Mouse (Mus musculus): ENCODE measurements around the gene Bace1. TPM values are rescaled to one million over a fixed set of nuclear protein-coding genes. Genes with fewer than 3 reads are reported as not detected.

Bace1 gene
- polyA plus RNA-seq, 1 experiment from 2014 or later = 30.7 TPM

GRCm38 (mm10) chr9:45827663-45828290 is 10.6 kb upstream of the Bace1 start:
- H3K27me3 ChIP-seq (ENCODE audit: control insufficient read depth, insufficient read depth, low read length) = no peaks in the 10 kb centered on the region
- 6% methylated on average over 20 of the region's 23 CpGs for WGBS
- H3K4me3 ChIP-seq (ENCODE audit: low read depth, low read length) = peak overlapping the region; percentile 78
- H3K4me1 ChIP-seq (replicated peaks; ENCODE audit: control insufficient read depth, insufficient read depth, low read length) = peaks cover 5% of the 10 kb centered on the region
- ATAC-seq (replicated peaks; ENCODE audit: low FRiP score) (peak; percentile 43), DNase-seq (ENCODE audit: low spot score) (no peak)
- H3K9ac ChIP-seq (ENCODE audit: low read length) = peak overlapping the region; percentile 76
- H3K9me3 ChIP-seq (ENCODE audit: control insufficient read depth, low read length) = no peaks in the 10 kb centered on the region
- peak overlapping the region; percentile 81 for H3K4me2 ChIP-seq (ENCODE audit: low read depth, low read length, severe bottlenecking)
- no peaks in the 10 kb centered on the region for H3K36me3 ChIP-seq (ENCODE audit: control insufficient read depth, insufficient read depth, low read length)
- peak overlapping the region; percentile 12; the same call in 1 of the 2 replicates for H3K27ac ChIP-seq (ENCODE audit: low read depth, low read length)

GRCm38 (mm10) chr9:45828291-45828963 is 10.0 kb upstream of the Bace1 start, which contains the start of gene Cep164:
Cep164 (minus strand) TSS chr9:45828691.
- Histone ChIP-seq H3K4me3 (ENCODE audit: low read depth, low read length) (peak within 1 kb of the TSS; percentile 78), H3K27ac (ENCODE audit: low read depth, low read length) (peak within 1 kb of the TSS; percentile 12; the same call in 1 of the 2 replicates), H3K9ac (ENCODE audit: low read length) (peak within 1 kb of the TSS; percentile 76), H3K9me3 (ENCODE audit: control insufficient read depth, low read length) (no peaks in the 10 kb centered on the region), H3K4me2 (ENCODE audit: low read depth, low read length, severe bottlenecking) (peak within 1 kb of the TSS; percentile 81), H3K36me3 (ENCODE audit: control insufficient read depth, insufficient read depth, low read length) (no peaks in the 10 kb centered on the region), H3K4me1 (replicated peaks; ENCODE audit: control insufficient read depth, insufficient read depth, low read length) (peaks cover 5% of the 10 kb centered on the region), H3K27me3 (ENCODE audit: control insufficient read depth, insufficient read depth, low read length) (no peaks in the 10 kb centered on the region)
- DNase-seq (ENCODE audit: low spot score) (peak; percentile 91), ATAC-seq (replicated peaks; ENCODE audit: low FRiP score) (peak; percentile 94)
- under 1% methylated on average over 31 of the region's 31 CpGs for WGBS

GRCm38 (mm10) chr9:45829107-45829506 is 9.3 kb upstream of the Bace1 start:
- ATAC-seq (replicated peaks; ENCODE audit: low FRiP score) (peak; percentile 59; the same call in 1 of the 2 replicates), DNase-seq (ENCODE audit: low spot score) (peak; percentile 86)
- no peak overlapping the region for H3K9ac ChIP-seq (ENCODE audit: low read length)
- H3K36me3 ChIP-seq (ENCODE audit: control insufficient read depth, insufficient read depth, low read length) = no peaks in the 10 kb centered on the region
- no peaks in the 10 kb centered on the region for H3K9me3 ChIP-seq (ENCODE audit: control insufficient read depth, low read length)
- no peak overlapping the region for H3K27ac ChIP-seq (ENCODE audit: low read depth, low read length)
- 31% methylated on average over 10 of the region's 10 CpGs for WGBS
- peaks cover 5% of the 10 kb centered on the region for H3K4me1 ChIP-seq (replicated peaks; ENCODE audit: control insufficient read depth, insufficient read depth, low read length)
- peak overlapping the region; percentile 81; the same call in 1 of the 2 replicates for H3K4me2 ChIP-seq (ENCODE audit: low read depth, low read length, severe bottlenecking)
- no peaks in the 10 kb centered on the region for H3K27me3 ChIP-seq (ENCODE audit: control insufficient read depth, insufficient read depth, low read length)
- H3K4me3 ChIP-seq (ENCODE audit: low read depth, low read length) = peak overlapping the region; percentile 78; the same call in 1 of the 2 replicates

- Histone ChIP-seq H3K9me3 (ENCODE audit: control insufficient read depth, low read length) (no peaks in the 10 kb centered on the region), H3K36me3 (ENCODE audit: control insufficient read depth, insufficient read depth, low read length) (no peaks in the 10 kb centered on the region), H3K4me3 (ENCODE audit: low read depth, low read length) (no peak overlapping the region), H3K4me2 (ENCODE audit: low read depth, low read length, severe bottlenecking) (no peak overlapping the region), H3K27ac (ENCODE audit: low read depth, low read length) (no peak overlapping the region), H3K27me3 (ENCODE audit: control insufficient read depth, insufficient read depth, low read length) (no peaks in the 10 kb centered on the region), H3K9ac (ENCODE audit: low read length) (no peak overlapping the region), H3K4me1 (replicated peaks; ENCODE audit: control insufficient read depth, insufficient read depth, low read length) (no peaks in the 10 kb centered on the region)
- no peak for DNase-seq (ENCODE audit: low spot score)
- 88% methylated on average over 2 of the region's 2 CpGs for WGBS
- ATAC-seq (replicated peaks; ENCODE audit: low FRiP score) = no peak
Measured at GRCm38 (mm10) chr9:45832898-45833297, 5.5 kb upstream of the Bace1 start.

- H3K4me2 ChIP-seq (ENCODE audit: low read depth, low read length, severe bottlenecking) = no peak overlapping the region
- 86% methylated on average over 2 of the region's 2 CpGs for WGBS
- H3K27ac ChIP-seq (ENCODE audit: low read depth, low read length) = no peak overlapping the region
- ATAC-seq (replicated peaks; ENCODE audit: low FRiP score) (no peak), DNase-seq (ENCODE audit: low spot score) (no peak)
- no peak overlapping the region for H3K9ac ChIP-seq (ENCODE audit: low read length)
- no peaks in the 10 kb centered on the region for H3K9me3 ChIP-seq (ENCODE audit: control insufficient read depth, low read length)
- H3K4me1 ChIP-seq (replicated peaks; ENCODE audit: control insufficient read depth, insufficient read depth, low read length) = no peaks in the 10 kb centered on the region
- no peaks in the 10 kb centered on the region for H3K27me3 ChIP-seq (ENCODE audit: control insufficient read depth, insufficient read depth, low read length)
- H3K4me3 ChIP-seq (ENCODE audit: low read depth, low read length) = no peak overlapping the region
- no peaks in the 10 kb centered on the region for H3K36me3 ChIP-seq (ENCODE audit: control insufficient read depth, insufficient read depth, low read length)
Measured at GRCm38 (mm10) chr9:45833461-45833860, 4.9 kb upstream of the Bace1 start.

GRCm38 (mm10) chr9:45838069-45838433 is 329 bp upstream of the Bace1 start:
- Histone ChIP-seq H3K4me1 (replicated peaks; ENCODE audit: control insufficient read depth, insufficient read depth, low read length) (peaks cover 9% of the 10 kb centered on the region; the same call in 1 of the 2 replicates), H3K27me3 (ENCODE audit: control insufficient read depth, insufficient read depth, low read length) (no peaks in the 10 kb centered on the region), H3K4me2 (ENCODE audit: low read depth, low read length, severe bottlenecking) (peak overlapping the region; percentile 93; the same call in 1 of the 2 replicates), H3K36me3 (ENCODE audit: control insufficient read depth, insufficient read depth, low read length) (no peaks in the 10 kb centered on the region), H3K4me3 (ENCODE audit: low read depth, low read length) (peak overlapping the region; percentile 81), H3K9me3 (ENCODE audit: control insufficient read depth, low read length) (no peaks in the 10 kb centered on the region), H3K27ac (ENCODE audit: low read depth, low read length) (no peak overlapping the region), H3K9ac (ENCODE audit: low read length) (no peak overlapping the region; the same call in 1 of the 2 replicates)
- ATAC-seq (replicated peaks; ENCODE audit: low FRiP score) = no peak; the same call in 1 of the 2 replicates
- DNase-seq (ENCODE audit: low spot score) = no peak
- WGBS = 24% methylated on average over 4 of the region's 4 CpGs

- no peaks in the 10 kb centered on the region for H3K27me3 ChIP-seq (ENCODE audit: control insufficient read depth, insufficient read depth, low read length)
- peak; percentile 25; the same call in 1 of the 2 replicates for ATAC-seq (replicated peaks; ENCODE audit: low FRiP score)
- peak overlapping the region; percentile 81 for H3K4me3 ChIP-seq (ENCODE audit: low read depth, low read length)
- peak overlapping the region; percentile 82 for H3K9ac ChIP-seq (ENCODE audit: low read length)
- H3K4me1 ChIP-seq (replicated peaks; ENCODE audit: control insufficient read depth, insufficient read depth, low read length) = peaks cover 9% of the 10 kb centered on the region; the same call in 1 of the 2 replicates
- H3K36me3 ChIP-seq (ENCODE audit: control insufficient read depth, insufficient read depth, low read length) = no peaks in the 10 kb centered on the region
- H3K27ac ChIP-seq (ENCODE audit: low read depth, low read length) = no peak overlapping the region
- no peaks in the 10 kb centered on the region for H3K9me3 ChIP-seq (ENCODE audit: control insufficient read depth, low read length)
- peak overlapping the region; percentile 93 for H3K4me2 ChIP-seq (ENCODE audit: low read depth, low read length, severe bottlenecking)
- DNase-seq (ENCODE audit: low spot score) = no peak
- whole genome bisulfite sequencing = 13% methylated on average over 17 of the region's 17 CpGs
Measured at GRCm38 (mm10) chr9:45839139-45839981, 980 bp downstream of the Bace1 start.

GRCm38 (mm10) chr9:45839982-45840300 is 1.6 kb downstream of the Bace1 start:
- DNase-seq (ENCODE audit: low spot score) (no peak), ATAC-seq (replicated peaks; ENCODE audit: low FRiP score) (no peak)
- peaks cover 9% of the 10 kb centered on the region; the same call in 1 of the 2 replicates for H3K4me1 ChIP-seq (replicated peaks; ENCODE audit: control insufficient read depth, insufficient read depth, low read length)
- H3K9me3 ChIP-seq (ENCODE audit: control insufficient read depth, low read length) = no peaks in the 10 kb centered on the region
- WGBS = 80% methylated on average over 7 of the region's 7 CpGs
- no peaks in the 10 kb centered on the region for H3K36me3 ChIP-seq (ENCODE audit: control insufficient read depth, insufficient read depth, low read length)
- peak overlapping the region; percentile 81; the same call in 1 of the 2 replicates for H3K4me3 ChIP-seq (ENCODE audit: low read depth, low read length)
- peak overlapping the region; percentile 93; the same call in 1 of the 2 replicates for H3K4me2 ChIP-seq (ENCODE audit: low read depth, low read length, severe bottlenecking)
- peak overlapping the region; percentile 16; the same call in 1 of the 2 replicates for H3K9ac ChIP-seq (ENCODE audit: low read length)
- no peak overlapping the region for H3K27ac ChIP-seq (ENCODE audit: low read depth, low read length)
- H3K27me3 ChIP-seq (ENCODE audit: control insufficient read depth, insufficient read depth, low read length) = no peaks in the 10 kb centered on the region
